Mouse (Mus musculus) lung, adult 2 months (tissue): ENCODE measurements at regions not wholly inside any gene's neighbourhood (a gene's known extent, or its start where the extent isn't known, plus 50 kb on each side); places are given as distances from the start of the nearest gene placed in this dataset.

Experiments
- DNase-seq: peaks from one replicate; pipeline ENCODE4 v3.0.0; 2022
- H3K4me1 ChIP-seq: fragments of 200-500 bp; 2 replicates; pipeline ENCODE4 v1.6.1; 2011; ENCODE audit warnings: low read length; ENCODE audit not compliant: control insufficient read depth, insufficient read depth
- H3K4me3 ChIP-seq: fragments of 200-500 bp; replicated peaks from 2 replicates; pipeline ENCODE3; 2011; ENCODE audit warnings: low read depth, mild to moderate bottlenecking, control low read depth, low read length; ENCODE audit errors: extremely low read depth
- CTCF ChIP-seq: fragments of 200-500 bp; IDR thresholded peaks from 2 replicates; pipeline ENCODE4 v1.5.1; 2011; ENCODE audit warnings: mild to moderate bottlenecking, low read length, control low read depth; ENCODE audit not compliant: insufficient read depth
- POLR2A ChIP-seq: fragments of 200-500 bp; IDR thresholded peaks from 2 replicates; pipeline ENCODE4 v1.6.1; 2011; ENCODE audit warnings: low read depth, mild to moderate bottlenecking, control low read depth, low read length, borderline replicate concordance; ENCODE audit errors: extremely low read depth
- WGBS: fragments of 180-500 bp; shearing (Covaris S2); methylation state at CpG from one replicate; pipeline ENCODE4 v1.1.7; 2018; 5-methylcytosine and 5-hydroxymethylcytosine counted together

DNA sequence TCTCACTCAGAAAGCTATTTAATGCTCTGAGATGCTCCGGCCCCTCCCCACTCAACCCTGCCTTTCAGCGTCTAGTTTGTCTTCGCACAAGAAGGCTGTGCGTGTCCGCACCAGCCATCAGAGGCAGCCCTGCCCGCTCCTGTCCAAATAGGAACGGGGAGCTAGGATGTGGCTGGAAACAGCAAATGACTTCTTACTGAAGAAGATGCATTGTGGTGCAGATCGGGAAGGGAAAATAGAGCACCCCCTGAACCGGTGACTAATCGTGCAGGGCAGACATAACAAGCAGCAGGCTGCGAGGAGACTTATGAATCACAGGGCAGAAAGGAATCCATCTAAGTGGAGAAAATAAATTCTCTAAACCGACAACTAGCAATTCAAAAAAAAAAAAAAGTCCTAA is 324.5 kb upstream of the Runx1 start:
- no peak for TF ChIP-seq POLR2A
- TF ChIP-seq CTCF: no peak
- no peak for DNase-seq
- 55% methylated on average over 12 of the region's 12 CpGs for WGBS
- no peak overlapping the region for H3K4me3 ChIP-seq
- H3K4me1 ChIP-seq: no peaks in the 10 kb centered on the region

DNA sequence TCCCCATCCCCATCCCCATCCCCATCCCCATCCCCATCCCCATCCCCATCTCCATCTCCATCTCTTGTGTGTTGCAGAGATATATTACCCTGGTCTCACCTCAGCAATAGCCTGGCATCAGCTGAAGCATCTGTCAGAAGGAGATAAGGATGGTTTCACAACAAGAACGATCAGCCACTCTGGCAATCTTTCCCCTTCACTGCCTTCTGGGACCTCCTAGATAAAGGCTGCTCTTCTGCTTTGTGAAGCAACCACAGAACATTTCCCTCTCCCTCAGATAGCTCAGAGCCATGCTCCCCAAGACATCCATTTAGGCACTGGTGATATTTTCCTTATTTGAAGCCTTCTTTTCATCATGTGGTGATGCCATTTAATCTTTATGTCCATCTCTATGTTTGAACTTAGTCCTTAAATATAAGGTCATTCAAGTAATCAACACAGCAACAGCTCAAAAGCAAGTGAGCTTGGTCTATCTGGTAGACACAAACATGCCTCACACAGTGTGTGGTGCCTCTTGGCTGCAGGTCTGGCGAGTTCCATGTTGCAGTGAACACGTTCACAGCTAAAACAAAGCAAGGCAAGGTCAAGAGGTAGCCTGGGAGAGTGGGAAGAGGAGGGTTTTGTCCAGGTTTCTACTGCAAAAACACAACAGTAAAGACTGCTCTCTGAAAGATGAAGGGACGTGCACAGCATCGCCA is 321.7 kb upstream of the Runx1 start:
- no peak for DNase-seq
- no peak for TF ChIP-seq POLR2A
- no peak for TF ChIP-seq CTCF
- no peak overlapping the region for H3K4me3 ChIP-seq
- H3K4me1 ChIP-seq: no peaks in the 10 kb centered on the region
- WGBS: 66% methylated on average over 5 of the region's 5 CpGs

DNA sequence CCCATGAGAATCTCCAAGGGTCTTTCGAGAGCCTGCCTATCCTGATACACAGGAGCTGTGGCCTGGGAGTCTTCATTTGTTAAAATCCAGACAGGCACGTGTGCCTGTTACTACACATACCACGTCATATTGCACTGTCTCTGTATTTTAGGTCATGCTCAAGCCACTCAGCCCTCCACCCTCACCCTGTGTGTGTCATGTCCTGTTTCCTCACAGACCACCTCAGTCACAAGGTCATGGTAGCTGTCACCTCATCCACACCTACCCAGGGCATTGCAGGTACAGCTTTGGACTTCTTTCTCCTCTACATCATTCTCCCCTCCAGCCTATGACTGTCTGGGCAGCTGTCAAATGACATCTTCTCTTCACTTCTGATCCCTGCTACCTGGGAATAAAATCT is 320.9 kb upstream of the Runx1 start:
- no peak for DNase-seq
- Histone ChIP-seq H3K4me1 (no peaks in the 10 kb centered on the region), H3K4me3 (no peak overlapping the region)
- TF ChIP-seq CTCF (no peak), POLR2A (no peak)
- WGBS: 82% methylated on average over 3 of the region's 3 CpGs

DNA sequence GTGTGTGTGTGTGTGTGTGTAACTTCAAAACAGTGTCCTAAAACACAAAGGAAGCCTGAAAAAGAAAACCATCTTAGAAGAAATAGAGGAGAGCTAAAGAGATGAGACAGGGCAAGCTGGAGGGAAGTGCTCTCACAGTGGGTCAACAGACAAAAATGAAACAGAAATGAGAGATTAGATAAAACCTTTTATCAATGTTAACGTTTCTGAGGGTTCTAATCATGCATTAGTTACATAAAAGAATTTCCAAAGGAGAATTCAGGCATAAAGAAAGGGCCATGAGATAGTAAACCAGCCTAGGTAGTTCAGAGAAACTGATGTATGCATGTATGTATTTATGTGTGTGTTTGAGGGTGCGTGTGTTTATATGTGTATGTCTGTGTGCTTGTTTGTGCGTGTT is 319.7 kb upstream of the Runx1 start:
- 64% methylated on average over 3 of the region's 3 CpGs for WGBS
- DNase-seq: no peak
- H3K4me3 ChIP-seq: no peak overlapping the region
- H3K4me1 ChIP-seq: no peaks in the 10 kb centered on the region
- TF ChIP-seq POLR2A (no peak), CTCF (no peak)

DNA sequence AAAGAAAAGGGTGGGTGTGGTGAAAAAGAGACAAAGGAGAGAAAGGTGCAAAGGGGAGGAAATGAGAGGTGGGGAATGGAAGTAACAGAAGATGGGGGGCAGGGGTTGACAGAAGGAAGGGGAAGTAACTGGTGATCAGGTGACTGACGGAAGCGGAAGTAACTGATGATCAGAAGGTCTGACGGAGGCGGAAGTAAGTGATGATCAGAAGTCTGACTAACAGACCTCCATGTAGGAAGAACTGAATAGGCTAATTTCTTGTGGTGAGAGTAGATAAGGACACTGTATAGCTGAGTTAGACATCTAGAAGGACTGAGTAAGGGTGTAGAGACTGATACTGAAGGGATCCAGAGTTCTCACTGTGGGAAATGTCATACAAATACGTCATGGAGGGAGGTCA is 318.1 kb upstream of the Runx1 start:
- H3K4me3 ChIP-seq: no peak overlapping the region
- H3K4me1 ChIP-seq: no peaks in the 10 kb centered on the region
- no peak for DNase-seq
- TF ChIP-seq POLR2A: no peak
- no peak for TF ChIP-seq CTCF
- WGBS: 85% methylated on average over 5 of the region's 5 CpGs

DNA sequence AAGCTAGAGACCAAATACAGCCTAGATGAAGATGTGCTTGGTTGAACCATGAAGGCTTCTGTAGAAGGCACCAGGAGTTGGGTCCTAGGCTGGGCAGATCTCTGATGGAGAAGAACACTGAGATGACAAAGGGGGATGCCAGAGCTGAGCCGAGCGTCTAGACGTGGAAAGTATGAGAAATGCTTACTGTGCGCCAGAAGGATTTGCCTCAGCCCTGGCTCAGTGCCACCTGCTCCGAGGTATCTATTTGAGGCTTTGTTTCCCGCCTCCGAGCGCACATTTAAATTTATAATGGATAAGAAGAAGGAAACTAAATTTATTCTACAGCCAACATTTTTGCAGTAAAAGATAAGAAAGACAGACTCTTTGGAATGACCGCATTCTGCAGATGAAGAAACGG is 317.2 kb upstream of the Runx1 start:
- DNase-seq: no peak
- Histone ChIP-seq H3K4me1 (no peaks in the 10 kb centered on the region), H3K4me3 (no peak overlapping the region)
- TF ChIP-seq POLR2A: no peak
- TF ChIP-seq CTCF: no peak
- WGBS: 67% methylated on average over 10 of the region's 10 CpGs

DNA sequence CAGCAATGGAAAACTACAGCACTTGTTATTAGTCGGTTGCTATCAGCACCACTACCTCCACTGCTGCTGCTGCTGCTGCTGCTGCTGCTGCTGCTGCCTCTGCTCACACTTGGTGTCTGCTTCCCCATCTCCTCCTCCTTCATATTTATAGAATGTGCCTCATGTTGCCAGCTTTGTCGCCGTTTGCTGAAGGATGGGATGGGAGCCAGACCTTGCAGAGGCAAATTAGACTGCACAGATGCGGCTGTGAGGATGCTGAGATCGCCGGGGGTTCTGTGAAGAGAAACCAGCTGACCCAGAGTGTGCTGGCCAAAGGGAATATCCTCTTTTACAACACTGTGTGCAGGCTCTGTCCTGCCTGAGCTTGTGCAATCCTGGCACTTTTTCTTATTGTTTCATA is 316.0 kb upstream of the Runx1 start:
- no peak for TF ChIP-seq POLR2A
- TF ChIP-seq CTCF: no peak
- no peak overlapping the region for H3K4me3 ChIP-seq
- DNase-seq: no peak
- no peaks in the 10 kb centered on the region for H3K4me1 ChIP-seq
- 59% methylated on average over 6 of the region's 6 CpGs for WGBS

DNA sequence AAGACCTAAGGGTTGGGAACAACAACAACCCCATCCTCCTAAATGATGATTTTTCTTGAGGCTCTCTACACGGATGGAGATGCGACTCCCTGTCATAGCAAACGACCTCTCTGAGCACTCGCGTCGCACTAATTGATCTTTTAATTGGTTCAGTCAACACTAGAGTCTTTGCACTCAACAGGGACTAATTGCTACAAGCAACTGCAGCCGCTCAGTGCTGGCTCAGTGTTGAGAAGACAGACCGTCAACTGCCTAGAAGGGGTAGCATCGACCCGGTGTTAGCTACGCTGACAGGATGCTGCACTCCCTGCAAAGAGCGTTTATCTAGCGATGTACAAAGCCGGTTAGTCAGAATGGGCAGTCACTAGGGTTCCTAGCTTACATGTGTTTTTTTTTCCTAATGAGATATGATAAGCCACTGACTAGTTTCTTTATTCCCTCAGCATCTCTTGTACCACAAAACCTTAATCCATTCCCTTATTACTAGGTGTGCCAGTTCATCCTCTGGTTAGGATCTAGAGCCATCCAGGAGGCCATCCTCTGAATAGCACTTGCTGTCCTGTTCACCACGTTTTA is 314.7 kb upstream of the Runx1 start:
- DNase-seq: no peak
- 69% methylated on average over 15 of the region's 15 CpGs for WGBS

DNA sequence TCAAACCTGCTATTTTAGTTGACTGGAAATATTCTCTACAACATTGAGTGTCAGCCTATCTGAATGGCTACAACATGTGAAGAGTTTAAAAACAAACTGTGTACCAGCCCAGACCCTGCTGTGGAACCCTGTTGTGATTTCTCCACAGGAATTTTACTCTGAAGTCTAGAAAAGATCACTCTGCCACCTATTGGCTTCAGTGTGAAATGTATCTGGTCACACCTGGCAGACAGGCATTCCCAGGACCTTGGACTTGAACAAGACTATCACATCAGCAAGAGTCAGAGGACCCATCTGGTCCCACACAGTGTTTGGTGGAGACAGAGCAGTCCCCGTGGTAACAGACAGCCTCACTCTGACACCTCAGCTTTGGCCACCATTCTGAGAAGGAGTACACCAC is 311.3 kb upstream of the Runx1 start:
- no peak for DNase-seq
- Histone ChIP-seq H3K4me1 (no peaks in the 10 kb centered on the region), H3K4me3 (no peak overlapping the region)
- TF ChIP-seq POLR2A (no peak), CTCF (peak; percentile 22; the same call in 1 of the 2 replicates)
- 28% methylated on average over 1 of the region's 1 CpGs for WGBS

More for the DNA sequence above, 314.7 kb upstream of the Runx1 start:
- TF ChIP-seq POLR2A (no peak), CTCF (no peak)
- Histone ChIP-seq H3K4me1 (no peaks in the 10 kb centered on the region), H3K4me3 (no peak overlapping the region)

DNA sequence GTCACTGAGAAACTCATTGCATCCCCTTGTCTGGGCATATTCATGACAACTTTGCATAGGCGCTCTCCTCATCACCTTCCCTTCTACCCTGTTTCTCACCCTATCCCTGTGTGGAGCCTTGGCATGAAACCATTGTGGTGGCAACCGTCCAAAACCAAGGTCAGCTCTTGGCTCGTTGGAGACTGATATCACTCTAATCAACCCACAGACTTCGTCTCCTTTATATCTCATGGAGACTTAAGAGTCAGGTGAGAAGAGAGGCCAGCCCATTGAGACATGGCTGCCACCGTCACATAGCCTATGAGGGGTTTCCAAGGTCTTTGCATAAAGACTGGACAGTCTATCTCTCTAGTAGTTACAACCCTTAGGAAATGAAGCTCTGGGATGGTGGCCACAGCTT is 305.5 kb upstream of the Runx1 start:
- H3K4me3 ChIP-seq: no peak overlapping the region
- no peaks in the 10 kb centered on the region for H3K4me1 ChIP-seq
- no peak for DNase-seq
- 73% methylated on average over 5 of the region's 5 CpGs for WGBS
- no peak for TF ChIP-seq POLR2A
- TF ChIP-seq CTCF: no peak
